Mouse (Mus musculus) MEL (cell line): ENCODE data around the gene Cd24a.

Source experiments
- CHD2 ChIP-seq: IDR thresholded peaks from 2 replicates; pipeline ENCODE4 v1.6.1; 2011; ENCODE audit warnings: low read length, improper control_type of control experiment
- CTCF ChIP-seq, 3 experiments: IDR thresholded peaks in 2 of 3; conservative IDR thresholded peaks in 1 of 3; 2 replicates each; pipeline ENCODE4 v1.5.1; 2011 to 2012; ENCODE audit warnings: low read length in 3 of 3, low read depth in 2 of 3, mild to moderate bottlenecking in 2 of 3, improper control_type of control experiment in 1 of 3, inconsistent platforms in 1 of 3, mixed read lengths in 1 of 3, moderate library complexity in 1 of 3; ENCODE audit not compliant: control insufficient read depth in 1 of 3, insufficient read depth in 1 of 3, poor library complexity in 1 of 3, severe bottlenecking in 1 of 3
- EP300 ChIP-seq, 2 experiments: IDR thresholded peaks; 2 replicates each; pipeline ENCODE4 v1.6.1; 2011; ENCODE audit warnings: improper control_type of control experiment in 2 of 2, low read length in 2 of 2, low read depth in 1 of 2, mild to moderate bottlenecking in 1 of 2
- ETS1 ChIP-seq: IDR thresholded peaks from 2 replicates; pipeline ENCODE4 v1.6.1; 2012; ENCODE audit warnings: low read depth, mild to moderate bottlenecking, inconsistent platforms, low read length, improper control_type of control experiment, moderate library complexity
- GATA1 ChIP-seq: IDR thresholded peaks from 2 replicates; pipeline ENCODE4 v1.6.1; 2011; ENCODE audit warnings: low read depth, low read length, improper control_type of control experiment
- HCFC1 ChIP-seq: IDR thresholded peaks from 2 replicates; pipeline ENCODE4 v1.6.1; 2012; ENCODE audit warnings: low read depth, mild to moderate bottlenecking, inconsistent platforms, low read length, improper control_type of control experiment, moderate library complexity
- KAT2A ChIP-seq: conservative IDR thresholded peaks from 2 replicates; pipeline ENCODE4 v1.6.1; 2012; ENCODE audit warnings: low read depth, low read length, improper control_type of control experiment, inconsistent platforms
- MAX ChIP-seq: IDR thresholded peaks from 2 replicates; pipeline ENCODE4 v1.6.1; 2011; ENCODE audit warnings: low read length, improper control_type of control experiment
- POLR2A ChIP-seq, 2 experiments: IDR thresholded peaks; 2 replicates each; pipeline ENCODE4 v1.6.1; 2011 to 2012; ENCODE audit warnings: low read length in 2 of 2, mild to moderate bottlenecking in 2 of 2, control low read depth in 1 of 2, improper control_type of control experiment in 1 of 2, low read depth in 1 of 2, moderate library complexity in 1 of 2; ENCODE audit not compliant: control insufficient read depth in 1 of 2, insufficient read depth in 1 of 2, poor library complexity in 1 of 2
- TCF12 ChIP-seq: IDR thresholded peaks from 2 replicates; pipeline ENCODE4 v1.6.1; 2014; ENCODE audit warnings: low read depth, mild to moderate bottlenecking, inconsistent platforms, low read length, improper control_type of control experiment, moderate library complexity
- USF1 ChIP-seq: IDR thresholded peaks from 2 replicates; pipeline ENCODE4 v1.6.1; 2014; ENCODE audit warnings: low read depth, mild to moderate bottlenecking, inconsistent platforms, low read length, improper control_type of control experiment, moderate library complexity
- ZC3H11A ChIP-seq: IDR thresholded peaks from 2 replicates; pipeline ENCODE4 v1.6.1; 2012; ENCODE audit warnings: low read depth, mild to moderate bottlenecking, inconsistent platforms, low read length, improper control_type of control experiment

GRCm38 (mm10) chr10:43631049-43631448, 53.0 kb downstream of the Cd24a start:
- TF ChIP-seq CTCF (IDR thresholded peaks at IDR 0.05 in 2 of 3, conservative IDR thresholded peaks at IDR 0.05 in 1 of 3; ENCODE audit: control insufficient read depth in 1 of 3, insufficient read depth in 1 of 3, low read depth in 2 of 3, low read length in 3 of 3, poor library complexity in 1 of 3, severe bottlenecking in 1 of 3), result no peak
- no peak for TF ChIP-seq POLR2A (IDR thresholded peaks at IDR 0.05; ENCODE audit: control insufficient read depth in 1 of 2, insufficient read depth in 1 of 2, low read depth in 1 of 2, low read length in 2 of 2, poor library complexity in 1 of 2)
- TF ChIP-seq EP300 (IDR thresholded peaks at IDR 0.05; ENCODE audit: low read depth in 1 of 2, low read length in 2 of 2), result no peak
- no peak for TF ChIP-seq USF1
- TF ChIP-seq CHD2, result no peak
- no peak for TF ChIP-seq ETS1
- no peak for TF ChIP-seq MAX
- TF ChIP-seq ZC3H11A, result no peak
- TF ChIP-seq TCF12, result no peak
- TF ChIP-seq KAT2A, result no peak
- no peak for TF ChIP-seq GATA1
- no peak for TF ChIP-seq HCFC1
